Mouse (Mus musculus): ENCODE data around the gene Fam196b.

GRCm38 (mm10) chr11:34424546-34424945, 109.9 kb downstream of the Fam196b start:
- TF ChIP-seq CTCF (conservative IDR thresholded peaks at IDR 0.05 in 1 of 2, IDR thresholded peaks at IDR 0.05 in 1 of 2; ENCODE audit: low read depth in 2 of 2, low read length in 2 of 2) (no peak), ZNF384 (IDR thresholded peaks at IDR 0.05; ENCODE audit: low read depth, low read length) (no peak), E2F4 (IDR thresholded peaks at IDR 0.05; ENCODE audit: insufficient replicate concordance, low read depth, low read length) (no peak), POLR2A (IDR thresholded peaks at IDR 0.05; ENCODE audit: low read depth, low read length) (no peak), SMC3 (IDR thresholded peaks at IDR 0.05; ENCODE audit: low read depth, low read length) (no peak), EP300 (IDR thresholded peaks at IDR 0.05; ENCODE audit: low read length) (no peak)
